In the genomic region with DNA sequence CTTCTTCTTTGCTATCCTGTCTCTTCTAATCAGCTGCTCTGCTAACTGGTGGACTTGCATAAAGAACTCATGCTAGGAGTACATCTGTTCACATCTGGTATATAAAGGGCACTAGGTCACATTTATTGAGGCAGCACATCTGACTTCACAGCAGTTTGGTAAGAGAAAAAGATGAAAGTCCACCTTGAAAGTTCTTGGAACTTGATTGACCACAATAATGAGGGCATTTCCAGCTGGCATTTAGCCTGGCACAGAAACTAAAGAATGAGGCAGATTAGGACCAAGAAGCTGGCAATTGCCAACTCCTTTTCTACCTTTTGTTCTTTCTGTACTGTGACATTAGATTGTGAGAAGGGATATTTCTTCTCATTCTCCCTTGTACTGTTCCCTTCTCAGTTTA, we compare ENCODE assay signal across 14 mouse cellular contexts.
"Had no signal": no experiment of that assay in that cellular context is flagged by ENCODE, and none has a peak within 500 bp of the region (broad histone marks: within the 10 kb centered on the region; RNA-seq: fewer than 3 reads in every experiment).

No protein-coding gene starts in this region.

- H3K27me3 ChIP-seq: megakaryocyte, embryonic 14.5 days; midbrain, embryonic 13.5 days; midbrain, embryonic 15.5 days; neural tube, embryonic 12.5 days; stomach, embryonic 15.5 days had no signal

- H3K36me3 ChIP-seq: midbrain, embryonic 13.5 days; midbrain, embryonic 15.5 days; neural tube, embryonic 12.5 days; stomach, embryonic 15.5 days had no signal

- H3K4me1 ChIP-seq: megakaryocyte, embryonic 14.5 days; midbrain, embryonic 13.5 days; midbrain, embryonic 15.5 days; neural tube, embryonic 12.5 days; stomach, embryonic 15.5 days had no signal

- H3K4me3 ChIP-seq: megakaryocyte, embryonic 14.5 days; midbrain, embryonic 13.5 days; midbrain, embryonic 15.5 days; neural tube, embryonic 12.5 days; stomach, embryonic 15.5 days had no signal

- H3K27ac ChIP-seq: macrophage; midbrain, embryonic 13.5 days; midbrain, embryonic 15.5 days; neural tube, embryonic 12.5 days; stomach, embryonic 15.5 days; stomach, postnatal 0 days had no signal

- DNase-seq: lung, adult 18-20 months; lung, embryonic 14.5 days; lung, postnatal 10 days; right cerebral cortex, postnatal 14 days; thymus, adult 2 months; thymus, postnatal 25 days; thymus, postnatal 4 days had no signal

- H3K9ac ChIP-seq: lung, embryonic 14.5 days; midbrain, embryonic 13.5 days; midbrain, embryonic 15.5 days; neural tube, embryonic 12.5 days; stomach, embryonic 15.5 days had no signal
